Mouse (Mus musculus): ENCODE measurements around the gene Noa1. TPM values are rescaled to one million over a fixed set of nuclear protein-coding genes. Genes with fewer than 3 reads are reported as not detected.

Noa1 gene
- total RNA-seq, 2 experiments from 2014 or later, result 26.0 to 30.0 TPM

DNA sequence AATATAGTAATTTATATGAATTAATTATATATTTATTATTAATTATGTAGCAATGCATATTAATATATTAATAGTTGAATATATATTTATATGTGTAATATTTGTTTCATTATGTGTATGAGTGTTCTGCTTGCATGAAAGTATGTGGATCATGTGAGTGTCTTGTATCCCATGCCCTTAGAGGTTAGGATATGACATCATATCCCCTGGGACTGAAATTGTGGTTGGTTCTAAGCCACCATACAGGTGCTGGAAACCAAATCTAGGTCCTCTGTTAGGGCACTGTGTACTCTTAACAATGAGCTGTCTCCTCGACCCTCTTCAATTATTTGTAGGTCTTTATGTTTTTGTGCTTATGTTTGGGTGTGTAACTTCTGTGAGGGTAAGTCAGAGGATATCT, 56.7 kb downstream of the Noa1 start:
- no peak for DNase-seq

DNA sequence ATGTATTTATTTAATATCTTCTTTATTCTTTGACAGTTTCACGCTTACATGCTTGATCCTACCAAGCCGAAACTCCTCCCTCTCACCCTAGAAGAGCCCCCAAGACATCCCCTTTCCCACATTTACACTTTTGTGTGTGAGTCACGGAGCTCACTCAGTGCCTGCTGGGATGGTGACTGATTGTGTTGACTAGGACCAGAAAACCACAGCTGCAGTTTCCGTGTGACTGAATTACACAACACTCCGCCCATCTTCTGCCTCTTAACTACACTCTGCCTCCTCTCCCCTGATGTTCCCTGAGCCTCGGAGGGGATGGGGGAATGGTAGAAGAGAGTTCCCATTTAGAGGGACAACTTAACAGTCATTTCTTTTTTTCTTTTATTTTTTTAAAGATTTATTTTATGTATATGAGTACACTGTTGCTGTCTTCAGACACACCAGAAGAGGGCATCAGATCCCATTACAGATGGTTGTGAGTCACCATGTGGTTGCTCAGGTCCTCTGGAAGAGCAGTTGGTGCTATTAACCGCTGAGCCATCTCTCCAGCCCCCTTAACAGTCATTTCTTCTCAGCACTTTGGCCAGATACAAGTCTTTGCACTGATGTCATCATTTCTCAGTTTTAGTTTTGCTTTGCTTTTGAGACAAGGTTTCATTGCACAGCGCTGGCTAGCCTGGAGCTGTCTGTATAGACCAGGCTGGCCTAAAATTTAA, 57.6 kb downstream of the Noa1 start:
- DNase-seq, result no peak

DNA sequence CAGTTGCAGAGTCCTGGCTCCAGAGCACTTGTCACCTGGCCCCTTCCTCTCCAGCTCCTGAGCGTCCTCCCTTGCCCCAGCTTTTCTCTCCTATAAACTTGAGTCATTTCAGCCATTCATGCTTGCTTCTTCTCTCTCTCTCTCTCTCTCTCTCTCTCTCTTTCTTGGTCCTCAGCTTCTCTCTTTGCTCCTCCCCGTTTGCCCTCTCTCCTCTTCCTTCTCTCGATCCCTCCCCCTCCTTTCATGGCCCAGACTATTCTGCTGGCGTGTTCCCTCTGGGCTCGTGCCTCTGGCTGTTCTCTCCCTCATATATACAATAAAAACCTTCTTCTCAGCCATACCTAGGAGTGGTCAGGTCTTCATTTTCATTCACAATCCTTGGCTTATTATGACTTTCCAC, 58.2 kb downstream of the Noa1 start:
- DNase-seq, result no peak

DNA sequence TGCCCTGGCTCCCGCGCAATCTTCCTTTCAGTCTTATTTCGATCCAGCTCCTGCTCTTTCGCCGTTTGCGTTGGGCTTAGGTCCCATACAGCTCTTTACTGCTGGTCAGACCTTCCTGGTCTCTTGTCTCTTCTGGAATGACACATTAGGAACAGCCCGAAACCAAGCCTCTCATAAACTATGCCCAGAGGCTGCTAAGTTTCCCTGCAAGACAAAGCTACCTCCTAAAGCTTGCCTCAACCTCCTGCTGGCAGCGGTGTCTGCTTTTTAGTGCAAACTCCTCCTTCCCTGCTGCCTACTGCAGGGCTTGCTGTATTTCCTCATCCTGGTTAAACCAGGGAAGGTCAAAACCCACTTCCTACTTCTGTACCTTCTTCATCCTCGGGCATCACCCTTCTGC, 59.8 kb downstream of the Noa1 start:
- DNase-seq, result no peak

DNA sequence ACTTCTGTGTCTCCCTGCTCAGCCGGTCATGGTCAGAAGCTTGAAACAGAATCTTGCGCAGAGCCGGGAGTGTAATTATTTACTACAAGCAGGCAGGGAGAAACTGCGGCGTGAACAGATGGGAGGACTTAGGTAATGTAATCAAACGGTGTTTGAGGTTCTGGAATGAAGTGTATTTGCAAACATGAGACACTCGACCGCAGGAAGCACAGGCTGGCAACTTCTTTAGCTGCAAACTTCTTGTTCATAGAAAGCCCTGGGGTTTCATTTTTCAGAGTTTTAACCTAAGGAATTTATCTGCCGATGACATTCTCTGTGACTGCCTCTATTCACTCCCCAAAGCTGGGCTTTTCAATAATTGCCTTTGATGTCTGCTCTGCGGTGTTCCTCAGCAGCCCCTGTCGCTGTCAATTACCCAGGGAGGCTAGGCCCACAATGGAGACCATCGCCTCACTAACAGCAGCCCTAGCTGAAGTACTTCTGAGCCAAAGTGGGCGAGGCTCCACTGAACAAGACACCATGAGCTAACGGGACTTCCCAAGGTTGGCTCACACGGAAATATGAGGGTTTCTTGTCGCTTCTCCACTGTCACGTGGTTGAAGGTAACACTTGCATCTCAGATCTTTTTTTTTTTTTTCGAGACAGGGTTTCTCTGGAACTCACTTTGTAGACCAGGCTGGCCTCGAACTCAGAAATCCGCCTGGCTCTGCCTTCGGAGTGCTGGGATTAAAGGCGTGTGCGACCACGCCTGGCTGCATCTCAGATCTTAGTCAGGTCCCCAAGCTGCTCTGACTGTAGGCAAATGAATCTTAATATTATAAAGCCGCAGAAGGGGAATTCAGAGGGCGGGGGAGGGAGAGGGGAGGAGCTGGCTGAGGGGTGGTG, 63.9 kb downstream of the Noa1 start:
- peak; percentile 11 to 19 for DNase-seq

DNA sequence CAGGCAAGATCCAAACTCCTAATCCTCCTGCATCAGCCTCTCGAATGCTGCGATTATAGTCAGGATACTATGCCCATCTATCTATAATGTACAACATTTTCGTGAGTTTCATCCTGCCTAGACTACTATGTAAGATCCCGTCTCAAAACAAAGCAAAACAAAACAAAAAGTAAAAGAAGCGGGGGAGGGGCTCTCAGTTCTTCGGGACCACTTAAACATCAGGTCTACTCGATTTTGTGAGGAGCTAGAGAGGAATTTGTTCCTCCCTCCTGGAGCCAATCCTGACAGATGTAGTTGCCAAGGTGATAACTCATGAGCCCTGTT, 64.5 kb downstream of the Noa1 start:
- no peak for DNase-seq

DNA sequence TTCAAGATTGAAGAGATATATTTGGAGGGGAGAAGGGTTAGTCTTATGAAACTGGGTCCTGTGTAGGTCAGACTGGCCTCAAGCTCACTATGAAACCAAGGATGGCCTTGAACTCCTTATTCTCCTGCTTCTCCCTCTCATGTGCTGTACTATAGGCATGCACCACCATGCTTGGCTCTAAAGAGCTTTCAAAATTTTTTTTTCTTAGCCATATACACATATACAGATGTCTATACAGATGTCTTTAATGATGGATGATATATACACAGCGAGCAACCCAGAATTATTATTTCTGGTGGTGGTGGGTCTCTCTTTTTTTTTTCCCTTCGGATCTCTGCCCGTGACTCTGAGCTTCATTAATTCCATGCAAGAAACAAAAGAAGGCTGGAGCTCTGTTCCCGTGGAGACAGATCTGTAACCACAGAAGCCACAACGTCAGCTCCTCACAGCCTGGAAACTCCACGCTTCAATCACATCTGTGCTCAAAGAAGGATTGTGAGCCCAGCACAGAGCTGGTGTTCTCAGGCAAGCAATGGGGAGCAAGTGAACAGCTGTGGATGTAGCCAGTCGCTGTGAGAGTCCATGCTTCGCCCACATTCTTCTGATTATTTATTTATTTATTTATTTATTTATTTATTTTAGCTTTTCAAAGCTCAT, 65.4 kb downstream of the Noa1 start:
- DNase-seq, result no peak

Small RNA genes within 50 kb of the gene (microRNA-seq; reads per million reads assigned to microRNA genes)
- not detected for gene Mir5098

Other genes starting within 250 kb of the Noa1 start
- 1 to 10 TPM; 1.7 to 2.6 TPM for gene Hopx, start 195.0 kb downstream of the Noa1 start, total RNA-seq (2021)
- gene Spink2, start 98.6 kb downstream of the Noa1 start, total RNA-seq (2021), result under 1 TPM in 1 of 2 experiments, not detected in 1; 0.49 TPM
- gene Rest, start 44.6 kb downstream of the Noa1 start, total RNA-seq (2021), result 10 to 100 TPM; 24.8 to 26.8 TPM
- gene Polr2b, start 63 bp upstream of the Noa1 start, total RNA-seq (2021), result 10 to 100 TPM; 55.9 to 93.4 TPM
- gene Igfbp7, start 98.0 kb upstream of the Noa1 start, total RNA-seq (2021), result 100 to 1,000 TPM; 862 to 986 TPM